Mouse (Mus musculus): Measurements from ENCODE around the gene Tpr. TPM values are rescaled to one million over a fixed set of nuclear protein-coding genes. Genes with fewer than 3 reads are reported as not detected.
A peak's percentile ranks its signal among the peaks of the same experiment; 100 is the strongest.

Tpr gene
- polyA plus RNA-seq, 1 experiment = 106 TPM

GRCm38 (mm10) chr1:150391931-150392637 is 554 bp upstream of the Tpr start:
- TF ChIP-seq POLR2A (IDR thresholded peaks at IDR 0.05; ENCODE audit: borderline replicate concordance, insufficient read depth, low read length) (no peak), CTCF (IDR thresholded peaks at IDR 0.05; ENCODE audit: borderline replicate concordance, insufficient read depth, low read depth, low read length) (no peak)
- Histone ChIP-seq H3K27ac (ENCODE audit: insufficient read depth, low read length) (peak overlapping the region; percentile 53), H3K27me3 (ENCODE audit: control insufficient read depth, insufficient read depth, low read length) (no peaks in the 10 kb centered on the region), H3K4me3 (replicated peaks; ENCODE audit: insufficient read depth, low read depth, low read length) (peak overlapping the region; percentile 73), H3K4me1 (ENCODE audit: control insufficient read depth, insufficient read depth, low read length) (no peaks in the 10 kb centered on the region; the same call in 1 of the 2 replicates)
- WGBS = 14% methylated on average over 11 of the region's 11 CpGs
- DNase-seq = peak in 1 of 2 experiments; percentile 19

- TF ChIP-seq CTCF (IDR thresholded peaks at IDR 0.05; ENCODE audit: borderline replicate concordance, insufficient read depth, low read depth, low read length) (no peak), POLR2A (IDR thresholded peaks at IDR 0.05; ENCODE audit: borderline replicate concordance, insufficient read depth, low read length) (no peak)
- no peaks in the 10 kb centered on the region for H3K4me1 ChIP-seq (ENCODE audit: control insufficient read depth, insufficient read depth, low read length)
- H3K27me3 ChIP-seq (ENCODE audit: control insufficient read depth, insufficient read depth, low read length) = no peaks in the 10 kb centered on the region
- DNase-seq = no peak
- WGBS = under 1% methylated on average over 27 of the region's 27 CpGs
- H3K4me3 ChIP-seq (replicated peaks; ENCODE audit: insufficient read depth, low read depth, low read length) = peak overlapping the region; percentile 63
- peak overlapping the region; percentile 43; the same call in 1 of the 2 replicates for H3K27ac ChIP-seq (ENCODE audit: insufficient read depth, low read length)
Observed at GRCm38 (mm10) chr1:150393488-150393852, 832 bp downstream of the Tpr start.

- WGBS = 92% methylated on average over 3 of the region's 3 CpGs
- no peak overlapping the region for H3K4me3 ChIP-seq (replicated peaks; ENCODE audit: insufficient read depth, low read depth, low read length)
- no peaks in the 10 kb centered on the region for H3K4me1 ChIP-seq (ENCODE audit: control insufficient read depth, insufficient read depth, low read length)
- H3K27me3 ChIP-seq (ENCODE audit: control insufficient read depth, insufficient read depth, low read length) = no peaks in the 10 kb centered on the region
- TF ChIP-seq CTCF (IDR thresholded peaks at IDR 0.05; ENCODE audit: borderline replicate concordance, insufficient read depth, low read depth, low read length) (no peak), POLR2A (IDR thresholded peaks at IDR 0.05; ENCODE audit: borderline replicate concordance, insufficient read depth, low read length) (no peak)
- DNase-seq = no peak
- no peak overlapping the region for H3K27ac ChIP-seq (ENCODE audit: insufficient read depth, low read length)
Observed at GRCm38 (mm10) chr1:150396001-150396400, 3.4 kb downstream of the Tpr start.

GRCm38 (mm10) chr1:150403914-150404313 is 11.3 kb downstream of the Tpr start:
- no peak for TF ChIP-seq CTCF (IDR thresholded peaks at IDR 0.05; ENCODE audit: borderline replicate concordance, insufficient read depth, low read depth, low read length)
- no peak for TF ChIP-seq POLR2A (IDR thresholded peaks at IDR 0.05; ENCODE audit: borderline replicate concordance, insufficient read depth, low read length)
- Histone ChIP-seq H3K4me3 (replicated peaks; ENCODE audit: insufficient read depth, low read depth, low read length) (no peak overlapping the region), H3K4me1 (ENCODE audit: control insufficient read depth, insufficient read depth, low read length) (no peaks in the 10 kb centered on the region), H3K27me3 (ENCODE audit: control insufficient read depth, insufficient read depth, low read length) (no peaks in the 10 kb centered on the region), H3K27ac (ENCODE audit: insufficient read depth, low read length) (no peak overlapping the region)
- WGBS = 91% methylated on average over 3 of the region's 3 CpGs
- DNase-seq = no peak

- H3K4me3 ChIP-seq (replicated peaks; ENCODE audit: insufficient read depth, low read depth, low read length) = no peak overlapping the region
- DNase-seq = no peak
- no peaks in the 10 kb centered on the region for H3K4me1 ChIP-seq (ENCODE audit: control insufficient read depth, insufficient read depth, low read length)
- TF ChIP-seq CTCF (IDR thresholded peaks at IDR 0.05; ENCODE audit: borderline replicate concordance, insufficient read depth, low read depth, low read length) (no peak), POLR2A (IDR thresholded peaks at IDR 0.05; ENCODE audit: borderline replicate concordance, insufficient read depth, low read length) (no peak)
- H3K27ac ChIP-seq (ENCODE audit: insufficient read depth, low read length) = no peak overlapping the region
- 91% methylated on average over 3 of the region's 3 CpGs for WGBS
- no peaks in the 10 kb centered on the region for H3K27me3 ChIP-seq (ENCODE audit: control insufficient read depth, insufficient read depth, low read length)
Observed at GRCm38 (mm10) chr1:150404555-150404954, 11.9 kb downstream of the Tpr start.

- Histone ChIP-seq H3K4me3 (replicated peaks; ENCODE audit: insufficient read depth, low read depth, low read length) (no peak overlapping the region), H3K4me1 (ENCODE audit: control insufficient read depth, insufficient read depth, low read length) (no peaks in the 10 kb centered on the region), H3K27me3 (ENCODE audit: control insufficient read depth, insufficient read depth, low read length) (no peaks in the 10 kb centered on the region), H3K27ac (ENCODE audit: insufficient read depth, low read length) (no peak overlapping the region)
- TF ChIP-seq POLR2A (IDR thresholded peaks at IDR 0.05; ENCODE audit: borderline replicate concordance, insufficient read depth, low read length) = no peak
- TF ChIP-seq CTCF (IDR thresholded peaks at IDR 0.05; ENCODE audit: borderline replicate concordance, insufficient read depth, low read depth, low read length) = no peak
- no peak for DNase-seq
- WGBS = 92% methylated on average over 9 of the region's 9 CpGs
Observed at GRCm38 (mm10) chr1:150407285-150407684, 14.6 kb downstream of the Tpr start.

GRCm38 (mm10) chr1:150409996-150410395 is 17.4 kb downstream of the Tpr start:
- Histone ChIP-seq H3K27me3 (ENCODE audit: control insufficient read depth, insufficient read depth, low read length) (no peaks in the 10 kb centered on the region), H3K27ac (ENCODE audit: insufficient read depth, low read length) (no peak overlapping the region), H3K4me3 (replicated peaks; ENCODE audit: insufficient read depth, low read depth, low read length) (no peak overlapping the region), H3K4me1 (ENCODE audit: control insufficient read depth, insufficient read depth, low read length) (no peaks in the 10 kb centered on the region)
- WGBS = 96% methylated on average over 6 of the region's 6 CpGs
- TF ChIP-seq CTCF (IDR thresholded peaks at IDR 0.05; ENCODE audit: borderline replicate concordance, insufficient read depth, low read depth, low read length) (no peak), POLR2A (IDR thresholded peaks at IDR 0.05; ENCODE audit: borderline replicate concordance, insufficient read depth, low read length) (no peak)
- DNase-seq = no peak

GRCm38 (mm10) chr1:150416006-150416405 is 23.4 kb downstream of the Tpr start:
- DNase-seq = no peak

More at GRCm38 (mm10) chr1:150416006-150416405, 23.4 kb downstream of the Tpr start:
- H3K27me3 ChIP-seq (ENCODE audit: control insufficient read depth, insufficient read depth, low read length) = no peaks in the 10 kb centered on the region
- no peak for TF ChIP-seq CTCF (IDR thresholded peaks at IDR 0.05; ENCODE audit: borderline replicate concordance, insufficient read depth, low read depth, low read length)
- no peak for TF ChIP-seq POLR2A (IDR thresholded peaks at IDR 0.05; ENCODE audit: borderline replicate concordance, insufficient read depth, low read length)
- WGBS = 91% methylated on average over 3 of the region's 3 CpGs
- H3K27ac ChIP-seq (ENCODE audit: insufficient read depth, low read length) = no peak overlapping the region
- H3K4me1 ChIP-seq (ENCODE audit: control insufficient read depth, insufficient read depth, low read length) = no peaks in the 10 kb centered on the region
- no peak overlapping the region for H3K4me3 ChIP-seq (replicated peaks; ENCODE audit: insufficient read depth, low read depth, low read length)

Measured in cerebellum, adult 2 months (tissue).